Mouse (Mus musculus) forebrain, embryonic 10.5 days (tissue): ENCODE results near the gene Cped1. TPM values are rescaled to one million over a fixed set of nuclear protein-coding genes. Genes with fewer than 3 reads are reported as not detected.

Experiments used
- DNase-seq: peaks from one replicate; pipeline ENCODE4 v3.0.0-alpha.2; 2017; ENCODE audit warnings: low spot score; ENCODE audit errors: extremely low spot score
- H3K27ac ChIP-seq: fragments of 300-500 bp; sonication (generic); 2 replicates; pipeline ENCODE4 v1.5.1; 2016; ENCODE audit warnings: mild to moderate bottlenecking
- H3K27me3 ChIP-seq: fragments of 300-500 bp; sonication (generic); 2 replicates; pipeline ENCODE4 v1.6.1; 2016; ENCODE audit warnings: mild to moderate bottlenecking; ENCODE audit not compliant: poor library complexity, severe bottlenecking
- H3K36me3 ChIP-seq: fragments of 300-500 bp; sonication (generic); replicated peaks from 2 replicates; pipeline ENCODE4 v1.6.1; 2016; ENCODE audit warnings: mild to moderate bottlenecking, moderate library complexity
- H3K4me1 ChIP-seq: fragments of 300-500 bp; sonication (generic); 2 replicates; pipeline ENCODE4 v1.6.1; 2016
- H3K4me3 ChIP-seq: fragments of 300-500 bp; sonication (generic); 2 replicates; pipeline ENCODE4 v1.5.1; 2016; ENCODE audit warnings: mild to moderate bottlenecking, moderate library complexity
- H3K9me3 ChIP-seq: fragments of 300-500 bp; sonication (generic); 2 replicates; pipeline ENCODE4 v1.6.1; 2016; ENCODE audit warnings: mild to moderate bottlenecking, moderate library complexity
- WGBS: fragments of 180-500 bp; shearing (Covaris S2); methylation state at CpG from one replicate; pipeline ENCODE4 v1.1.7; 2016; 5-methylcytosine and 5-hydroxymethylcytosine counted together
- polyA plus RNA-seq: library from polyadenylated mRNA; unstranded; fragments of >200 nt; fragmentation: Nextera tagmentation; extraction: Ambion mirVana; gene quantifications from 2 replicates; pipeline ENCODE4 v1.2.1, GENCODE M21; 2016

Cped1 gene
- polyA plus RNA-seq, 1 experiment from 2014 or later: 25.5 TPM

DNA sequence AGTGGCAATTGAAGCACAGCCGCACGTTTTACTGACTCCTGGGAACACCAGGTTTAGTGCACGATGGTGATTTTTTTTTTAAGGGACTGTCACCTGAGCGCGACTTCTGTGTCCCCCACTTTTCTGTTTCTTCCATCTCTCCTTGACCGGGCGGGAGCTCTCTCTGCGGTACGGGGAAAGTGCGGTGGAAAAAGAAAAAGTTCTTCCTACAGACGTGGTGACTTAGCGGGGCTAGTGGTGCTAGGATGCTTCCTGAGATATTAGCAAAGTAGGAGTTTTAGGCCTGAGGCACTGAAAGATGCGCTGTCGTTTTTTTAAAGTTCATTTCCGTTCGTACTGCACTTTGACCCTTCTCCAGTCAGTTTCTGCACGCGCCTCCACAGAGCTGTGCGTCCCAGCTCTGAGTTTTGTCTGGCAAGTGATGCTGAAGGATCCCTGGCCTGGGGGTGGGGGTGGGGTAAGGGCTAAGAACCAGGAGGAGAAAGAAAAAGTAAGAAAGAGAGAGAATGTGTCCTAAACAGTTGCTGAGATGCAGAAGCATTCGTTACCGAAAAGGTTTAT lies 303.8 kb downstream of the Cped1 start:
- H3K4me3 ChIP-seq: peak overlapping the region; percentile 57
- peaks cover 68% of the 10 kb centered on the region for H3K27me3 ChIP-seq
- no peak overlapping the region for H3K27ac ChIP-seq
- DNase-seq: no peak
- H3K4me1 ChIP-seq: peaks cover 28% of the 10 kb centered on the region
- H3K9me3 ChIP-seq: no peaks in the 10 kb centered on the region
- H3K36me3 ChIP-seq: no peaks in the 10 kb centered on the region
- WGBS: 1% methylated on average over 21 of the region's 21 CpGs

DNA sequence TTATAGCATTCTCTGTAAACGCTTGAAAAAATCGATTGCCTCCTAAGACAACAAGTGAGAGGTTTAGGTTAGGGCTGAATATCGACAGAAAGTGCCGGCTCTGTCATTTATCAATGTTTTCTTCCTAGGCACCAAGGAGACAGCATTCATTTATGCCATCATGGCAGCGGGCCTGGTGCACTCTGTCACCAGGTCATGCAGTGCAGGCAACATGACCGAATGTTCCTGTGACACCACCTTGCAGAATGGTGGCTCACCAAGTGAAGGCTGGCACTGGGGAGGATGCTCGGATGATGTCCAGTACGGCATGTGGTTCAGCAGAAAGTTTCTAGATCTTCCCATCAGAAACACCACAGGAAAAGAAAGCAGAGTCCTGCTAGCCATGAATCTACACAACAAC lies 305.1 kb downstream of the Cped1 start:
- DNase-seq: no peak
- peaks cover 28% of the 10 kb centered on the region for H3K4me1 ChIP-seq
- no peaks in the 10 kb centered on the region for H3K36me3 ChIP-seq
- no peaks in the 10 kb centered on the region for H3K9me3 ChIP-seq
- WGBS: 80% methylated on average over 8 of the region's 8 CpGs
- H3K4me3 ChIP-seq: no peak overlapping the region
- H3K27me3 ChIP-seq: peaks cover 71% of the 10 kb centered on the region
- no peak overlapping the region for H3K27ac ChIP-seq

DNA sequence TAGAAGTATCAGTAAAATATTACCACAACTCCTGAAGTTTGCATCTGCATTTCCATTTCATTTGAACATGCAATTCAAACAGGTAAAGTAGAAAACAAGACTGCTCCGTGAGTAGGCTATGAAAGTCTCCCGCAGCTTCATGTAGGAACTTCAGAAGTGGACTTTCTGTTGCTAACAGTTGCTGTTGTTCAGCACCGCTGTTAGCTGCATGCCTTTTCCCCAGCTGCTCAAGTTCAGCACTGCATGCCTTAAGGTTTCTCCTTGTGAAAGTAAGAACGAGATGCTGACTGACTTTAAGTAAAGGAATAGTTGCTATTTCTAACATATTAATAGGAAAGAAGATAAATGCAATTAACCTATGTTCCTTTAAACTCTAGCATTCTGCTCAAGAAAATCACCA lies 306.3 kb downstream of the Cped1 start:
- DNase-seq: no peak
- peaks cover 58% of the 10 kb centered on the region for H3K27me3 ChIP-seq

DNA sequence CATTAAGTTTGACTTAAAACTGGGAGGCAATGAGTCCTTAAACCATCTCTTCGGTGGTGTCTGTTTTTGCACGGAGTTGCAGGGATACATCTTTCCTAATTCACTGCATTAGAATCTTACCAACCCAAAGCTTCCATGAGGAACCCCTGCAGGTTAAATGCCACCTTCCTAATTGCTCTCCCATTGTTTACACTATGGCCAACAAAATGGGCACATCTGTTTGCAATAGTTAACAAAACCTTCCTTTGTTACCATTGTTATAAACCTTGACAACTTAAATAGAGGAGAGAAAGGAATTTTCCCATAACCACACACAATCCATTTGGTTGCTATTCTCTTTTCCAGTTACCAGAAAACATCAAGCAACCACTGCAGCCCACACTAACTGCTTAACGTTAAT lies 308.2 kb downstream of the Cped1 start:
- H3K27ac ChIP-seq: no peak overlapping the region
- no peaks in the 10 kb centered on the region for H3K9me3 ChIP-seq
- no peaks in the 10 kb centered on the region for H3K36me3 ChIP-seq
- DNase-seq: no peak
- 23% methylated on average over 3 of the region's 3 CpGs for WGBS
- no peak overlapping the region for H3K4me3 ChIP-seq
- H3K4me1 ChIP-seq: peaks cover 13% of the 10 kb centered on the region
- peaks cover 46% of the 10 kb centered on the region for H3K27me3 ChIP-seq

More for the DNA sequence above, 306.3 kb downstream of the Cped1 start:
- WGBS: 51% methylated on average over 4 of the region's 4 CpGs
- Histone ChIP-seq H3K4me1 (peaks cover 28% of the 10 kb centered on the region), H3K9me3 (no peaks in the 10 kb centered on the region), H3K27ac (no peak overlapping the region), H3K36me3 (no peaks in the 10 kb centered on the region), H3K4me3 (no peak overlapping the region)

DNA sequence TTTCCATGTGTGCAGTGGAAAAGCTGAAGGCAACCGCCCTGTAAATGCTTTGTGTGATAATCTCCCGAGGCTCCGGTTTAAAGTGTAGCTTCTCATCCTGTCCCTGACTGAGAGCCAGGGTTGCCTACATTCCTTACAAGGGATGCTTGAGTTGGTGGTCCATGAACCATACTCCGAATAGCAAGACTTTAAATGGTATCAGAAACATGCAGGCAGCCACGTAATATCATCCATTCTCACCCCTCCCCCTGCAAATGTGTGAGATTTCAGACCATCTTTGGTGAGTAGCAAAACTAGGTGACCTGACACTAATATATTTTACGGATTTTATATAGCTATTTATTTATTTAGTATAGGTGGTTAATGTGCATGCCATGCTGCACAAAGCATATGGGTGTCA lies 311.3 kb downstream of the Cped1 start:
- Histone ChIP-seq H3K4me1 (0 out of 2 replicates have a peak, but pooled peaks cover 4% of the 10 kb centered on the region), H3K9me3 (no peaks in the 10 kb centered on the region), H3K27ac (no peak overlapping the region), H3K4me3 (no peak overlapping the region), H3K36me3 (no peaks in the 10 kb centered on the region), H3K27me3 (peaks cover 15% of the 10 kb centered on the region)
- no peak for DNase-seq
- WGBS: 85% methylated on average over 6 of the region's 6 CpGs

DNA sequence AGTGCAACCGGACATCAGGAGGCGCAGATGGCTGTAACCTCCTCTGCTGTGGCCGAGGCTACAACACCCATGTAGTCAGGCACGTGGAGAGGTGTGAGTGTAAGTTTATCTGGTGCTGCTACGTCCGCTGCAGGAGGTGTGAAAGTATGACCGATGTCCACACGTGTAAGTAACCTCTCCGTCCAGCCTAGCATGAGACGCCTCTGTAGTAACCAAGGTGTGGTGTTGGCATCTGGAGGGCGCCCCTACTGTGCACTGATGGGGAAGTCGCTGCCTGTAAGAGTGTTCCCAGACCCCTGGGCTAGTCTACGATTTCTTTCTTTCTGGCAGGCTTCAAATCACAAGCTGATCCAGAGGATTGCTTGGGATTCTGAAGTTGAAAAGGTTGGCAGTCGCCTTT lies 312.3 kb downstream of the Cped1 start:
- 0 out of 2 replicates have a peak, but pooled peaks cover 9% of the 10 kb centered on the region for H3K27me3 ChIP-seq
- WGBS: 63% methylated on average over 14 of the region's 14 CpGs
- H3K4me3 ChIP-seq: no peak overlapping the region
- 0 out of 2 replicates have a peak, but pooled peaks cover 4% of the 10 kb centered on the region for H3K4me1 ChIP-seq
- DNase-seq: no peak
- H3K36me3 ChIP-seq: no peaks in the 10 kb centered on the region
- H3K27ac ChIP-seq: no peak overlapping the region
- H3K9me3 ChIP-seq: no peaks in the 10 kb centered on the region

Other genes starting within 250 kb of the Cped1 start
- 55.1 and 59.9 TPM in 2 replicates for gene Tspan12, start 133.4 kb upstream of the Cped1 start, polyA plus RNA-seq
- 48.4 and 59.5 TPM in 2 replicates for gene Ing3, start 36.3 kb upstream of the Cped1 start, polyA plus RNA-seq